Mouse (Mus musculus) monocyte, adult 5-6 weeks (primary cell): ENCODE measurements around the gene Ogfod3. TPM values are rescaled to one million over a fixed set of nuclear protein-coding genes. Genes with fewer than 3 reads are reported as not detected.

Source experiments
- ATAC-seq: fragments of 153-309, 156-312 bp; replicated peaks from 2 replicates; pipeline ENCODE4 v1.8.0; 2017; ENCODE audit warnings: mild to moderate bottlenecking; ENCODE audit not compliant: low TSS enrichment, insufficient number of reproducible peaks, severe bottlenecking, poor library complexity, low FRiP score
- total RNA-seq: library from RNA; stranded (forward); fragments of 200-1000, 200-491, 200-594 nt; gene quantifications from 3 replicates; pipeline ENCODE4 v1.2.3, GENCODE M21; 2017

The Ogfod3 gene
- total RNA-seq, 1 experiment from 2014 or later, result 2.8 TPM

DNA sequence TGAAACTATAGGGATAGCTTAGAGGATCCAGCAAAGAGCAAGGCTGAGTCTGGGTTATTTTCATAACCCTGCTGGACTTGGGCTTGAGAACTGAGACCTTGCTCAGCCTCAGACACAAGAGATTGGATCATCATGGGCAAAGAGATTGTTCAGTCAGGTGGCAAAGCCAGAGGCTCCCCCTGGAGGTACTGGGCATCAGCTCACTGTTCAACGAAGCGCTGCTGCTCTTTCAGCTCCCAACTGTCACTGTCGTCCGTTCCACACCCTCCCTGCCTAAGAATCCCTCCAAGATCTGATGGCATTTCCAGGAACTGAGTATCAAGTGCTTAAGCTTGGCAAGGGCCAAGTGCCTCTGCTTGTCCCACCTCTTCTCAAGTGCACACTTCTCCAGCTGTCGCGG is 65.8 kb downstream of the Ogfod3 start:
- ATAC-seq, result no peak

DNA sequence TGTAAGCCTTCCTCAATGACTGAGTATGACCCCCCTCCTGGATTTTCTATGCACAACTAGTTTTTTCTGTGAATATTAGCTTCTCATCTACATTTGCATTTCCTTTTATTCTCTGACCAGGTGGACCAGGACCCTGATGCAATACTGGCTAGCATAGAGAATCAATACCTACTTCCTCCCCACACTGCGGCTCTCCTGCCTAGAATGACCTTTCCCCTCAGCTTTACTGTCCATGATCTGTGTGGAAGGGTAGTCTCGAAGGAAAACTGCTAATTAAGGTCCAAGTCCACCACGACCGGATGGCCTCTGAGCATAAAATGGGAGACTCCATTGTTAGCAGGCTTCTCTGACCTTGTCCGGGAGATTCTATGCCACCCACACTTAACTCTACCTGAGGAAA is 66.8 kb downstream of the Ogfod3 start:
- no peak for ATAC-seq

DNA sequence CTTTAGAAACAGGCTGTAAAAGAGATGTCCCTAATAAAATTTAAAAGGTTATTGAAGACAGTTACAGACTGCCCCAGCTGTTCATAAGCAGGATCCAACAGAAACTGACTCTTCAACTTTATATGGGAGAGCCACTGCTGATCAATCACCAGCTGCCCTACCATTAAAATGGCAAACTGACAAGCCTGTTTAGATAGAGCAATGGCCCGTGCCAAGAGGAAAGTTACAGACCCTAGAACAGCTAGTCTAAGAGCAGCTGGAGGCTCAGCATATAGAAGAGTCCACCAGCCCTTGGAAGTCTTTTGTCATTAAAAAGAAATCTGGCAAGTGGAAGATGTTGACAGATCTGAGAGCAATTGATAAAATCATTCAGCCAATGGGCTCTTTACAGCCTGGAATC is 69.9 kb downstream of the Ogfod3 start:
- no peak for ATAC-seq

DNA sequence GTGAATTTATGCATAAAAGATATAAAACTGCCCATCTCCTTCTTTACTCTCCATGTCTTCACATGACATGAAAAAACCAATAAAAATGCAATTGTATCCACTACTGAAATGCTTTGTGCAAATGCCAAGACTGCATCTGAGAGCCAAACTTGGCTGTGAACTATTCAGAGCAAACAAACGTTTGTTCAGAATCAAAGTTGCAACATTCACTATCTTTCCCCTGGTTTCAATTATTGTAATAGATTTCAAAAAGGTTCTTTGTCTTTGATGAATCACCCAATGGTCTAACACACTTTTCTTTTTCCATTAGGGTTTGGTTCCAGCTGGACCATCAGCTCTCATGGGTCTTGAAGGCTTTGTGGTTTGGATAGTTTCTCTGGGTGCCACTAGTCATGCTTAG is 74.9 kb downstream of the Ogfod3 start:
- ATAC-seq, result no peak

Other genes starting within 250 kb of the Ogfod3 start
- gene Csnk1d, start 213.4 kb downstream of the Ogfod3 start, total RNA-seq, result 139 to 159 TPM (median 146 TPM) in 3 replicates
- gene Cd7, start 165.3 kb downstream of the Ogfod3 start, total RNA-seq, result 21.2 to 56.5 TPM (median 31.1 TPM) in 3 replicates
- not detected in 3 replicates for gene Sectm1b, start 141.1 kb downstream of the Ogfod3 start, total RNA-seq
- not detected in 3 replicates for gene Sectm1a, start 123.5 kb downstream of the Ogfod3 start, total RNA-seq
- not detected in 3 replicates for gene Tex19.2, start 86.0 kb downstream of the Ogfod3 start, total RNA-seq
- not detected in 3 replicates for gene Tex19.1, start 58.6 kb downstream of the Ogfod3 start, total RNA-seq
- gene Uts2r, start 44.4 kb downstream of the Ogfod3 start, total RNA-seq, result not detected in 3 replicates
- 1.4 to 3.2 TPM (median 3.1 TPM) in 3 replicates for gene Hexdc, start 278 bp downstream of the Ogfod3 start, total RNA-seq
- 71.9 to 94.3 TPM (median 75.7 TPM) in 3 replicates for gene Cybc1, start 24.6 kb upstream of the Ogfod3 start, total RNA-seq
- gene Narf, start 32.5 kb upstream of the Ogfod3 start, total RNA-seq, result 22.3 to 24.0 TPM (median 22.5 TPM) in 3 replicates
- gene Foxk2, start 55.3 kb upstream of the Ogfod3 start, total RNA-seq, result 8.5 to 16.2 TPM (median 13.4 TPM) in 3 replicates
- 52.7 to 65.3 TPM (median 65.1 TPM) in 3 replicates for gene Wdr45b, start 149.7 kb upstream of the Ogfod3 start, total RNA-seq
- not detected in 3 replicates for gene Rab40b, start 183.5 kb upstream of the Ogfod3 start, total RNA-seq
- gene Fn3krp, start 216.7 kb upstream of the Ogfod3 start, total RNA-seq, result 3.4 to 6.8 TPM (median 6.3 TPM) in 3 replicates
- gene Fn3k, start 230.2 kb upstream of the Ogfod3 start, total RNA-seq, result not detected in 3 replicates
- 23.1 to 29.1 TPM (median 26.4 TPM) in 3 replicates for gene Tbcd, start 247.2 kb upstream of the Ogfod3 start, total RNA-seq